Mouse (Mus musculus) G1E (cell line): ENCODE results near the gene Sh3rf1.

ENCODE experiments used
- CTCF ChIP-seq: IDR thresholded peaks from 2 replicates; pipeline ENCODE4 v1.5.1; 2012; ENCODE audit warnings: low read depth, low read length, inconsistent platforms, mixed read lengths
- GATA1 ChIP-seq: IDR thresholded peaks from 2 replicates; pipeline ENCODE4 v1.6.1; 2012; ENCODE audit warnings: borderline replicate concordance, low read length, inconsistent platforms, mixed read lengths
- POLR2AphosphoS5 ChIP-seq: IDR thresholded peaks from 2 replicates; pipeline ENCODE4 v1.6.1; 2012; ENCODE audit warnings: low read depth, low read length, inconsistent platforms; ENCODE audit not compliant: insufficient replicate concordance
- TAL1 ChIP-seq: conservative IDR thresholded peaks from 2 replicates; pipeline ENCODE4 v1.6.1; 2012; ENCODE audit warnings: low read depth, low read length, inconsistent platforms, mixed read lengths

GRCm38 (mm10) chr8:61421606-61422005, 197.9 kb downstream of the Sh3rf1 start:
- TF ChIP-seq CTCF (no peak), TAL1 (no peak), POLR2AphosphoS5 (no peak), GATA1 (no peak)
